ENCODE assay signal across 15 mouse cellular contexts in genomic region chr6:134996918-134997317, GRCm38 (mm10). TPM values are rescaled to one million over a fixed set of nuclear protein-coding genes. Genes with fewer than 3 reads are reported as not detected.
A peak's percentile ranks its signal among the peaks of the same experiment; 100 is the strongest.
DNase-seq lines count a peak whose midpoint lies in the region; TF ChIP-seq lines count a peak whose summit lies in the region.
"Had no signal": no experiment of that assay in that cellular context is flagged by ENCODE, and none has a peak within 500 bp of the region (broad histone marks: within the 10 kb centered on the region; RNA-seq: fewer than 3 reads in every experiment).

No protein-coding gene starts in this region.

- WGBS in thymus, adult 2 months = 98% methylated on average over 2 of the region's 2 CpGs

- H3K36me3 ChIP-seq in thymus, adult 2 months (ENCODE audit: control insufficient read depth, insufficient read depth, low read length) = no peaks in the 10 kb centered on the region
- H3K36me3 ChIP-seq: embryonic facial prominence, embryonic 13.5 days; forebrain, embryonic 15.5 days; liver, embryonic 15.5 days had no signal

- no peaks in the 10 kb centered on the region for H3K27me3 ChIP-seq in thymus, adult 2 months (ENCODE audit: control insufficient read depth, insufficient read depth, low read length)
- H3K27me3 ChIP-seq: embryonic facial prominence, embryonic 13.5 days; forebrain, embryonic 15.5 days had no signal

- H3K27ac ChIP-seq in gastrocnemius, adult 2 months = no peak overlapping the region
- no peak overlapping the region for H3K27ac ChIP-seq in thymus, adult 2 months (ENCODE audit: control insufficient read depth, insufficient read depth, low read length)
- H3K27ac ChIP-seq: embryonic facial prominence, embryonic 13.5 days; forebrain, embryonic 15.5 days; liver, embryonic 15.5 days had no signal

- no peak for DNase-seq in gastrocnemius, adult 2 months
- DNase-seq in gastrocnemius, postnatal 14 days = no peak
- DNase-seq in thymus, adult 2 months = peak; percentile 23
- DNase-seq in thymus, postnatal 36 days = no peak
- DNase-seq in induced T-regulatory cell, adult 2 months (ENCODE audit: low read depth) = peak; percentile 52
- no peak for DNase-seq in adrenal gland, postnatal 14 days
- DNase-seq in kidney, postnatal 25 days = no peak
- DNase-seq in Muller cell, postnatal 12 days (ENCODE audit: inconsistent ontology term) = no peak
- DNase-seq: cerebellum, postnatal 10 days; heart, postnatal 36 days; kidney, adult 11 months; spleen, adult 18-20 months had no signal

- peak; percentile 23 for TF ChIP-seq CTCF in gastrocnemius, adult 2 months (IDR thresholded peaks at IDR 0.05)
- no peak for TF ChIP-seq CTCF in thymus, adult 2 months (IDR thresholded peaks at IDR 0.05; ENCODE audit: borderline replicate concordance, control insufficient read depth, extremely low read depth, insufficient read depth, low read length, poor library complexity)

- no peak overlapping the region for H3K4me3 ChIP-seq in gastrocnemius, adult 2 months
- H3K4me3 ChIP-seq in thymus, adult 2 months (ENCODE audit: control insufficient read depth, insufficient read depth, low read length) = no peak overlapping the region
- H3K4me3 ChIP-seq: embryonic facial prominence, embryonic 13.5 days; forebrain, embryonic 15.5 days; liver, embryonic 15.5 days had no signal

- H3K4me1 ChIP-seq in thymus, adult 2 months (replicated peaks; ENCODE audit: control insufficient read depth, insufficient read depth, low read length) = no peaks in the 10 kb centered on the region
- H3K4me1 ChIP-seq: embryonic facial prominence, embryonic 13.5 days; forebrain, embryonic 15.5 days; liver, embryonic 15.5 days had no signal

- TF ChIP-seq POLR2A in thymus, adult 2 months (IDR thresholded peaks at IDR 0.05; ENCODE audit: control insufficient read depth, extremely low read depth, insufficient read depth, low read length, poor library complexity) = no peak

- intact Hi-C loops in gastrocnemius, adult 2 months (cut with DNase I) = no loop called here
- intact Hi-C loops in gastrocnemius, postnatal 14 days (cut with DNase I; ENCODE audit: low total_unique reads) = no loop called here

RNA-seq across cellular contexts. Expression of gene Ddx47, which starts 14.5 kb away (rescaled TPM):
- total RNA-seq in gastrocnemius, adult 2 months (2021) = 10 to 100 TPM; 26.9 TPM
- 10 to 100 TPM; 30.2 to 33.0 TPM for total RNA-seq in gastrocnemius, postnatal 14 days (2021)
- 83.8 and 96.2 TPM in 2 replicates for polyA plus RNA-seq in thymus, adult 2 months (2012; rRNA removed)
- 56.9 and 61.2 TPM in 2 replicates for total RNA-seq in adrenal gland, postnatal 14 days (2021)

RNA-seq across cellular contexts. Expression of gene Apold1, which starts 15.4 kb away (rescaled TPM):
- total RNA-seq in gastrocnemius, adult 2 months (2021) = 1 to 10 TPM; 1.0 to 5.0 TPM
- total RNA-seq in gastrocnemius, postnatal 14 days (2021) = 1 to 10 TPM; 2.7 to 2.8 TPM
- polyA plus RNA-seq in thymus, adult 2 months (2012; rRNA removed) = 1.1 and 1.6 TPM in 2 replicates
- total RNA-seq in adrenal gland, postnatal 14 days (2021) = 12.0 and 18.0 TPM in 2 replicates

Comparison
In these comparisons a context has a peak if more than half of its experiments do, and no peak if none do; other contexts are left out.
1. DNase-seq: peak in thymus, adult 2 months (single experiment) and induced T-regulatory cell, adult 2 months (single experiment); none in gastrocnemius, adult 2 months (single experiment), gastrocnemius, postnatal 14 days (single experiment), thymus, postnatal 36 days (0 of 2), adrenal gland, postnatal 14 days (single experiment), kidney, postnatal 25 days (0 of 2) and Muller cell, postnatal 12 days (single experiment).